Mouse (Mus musculus) megakaryocyte progenitor cell, adult 5-6 weeks (primary cell): ENCODE data around the gene Polr2c. TPM values are rescaled to one million over a fixed set of nuclear protein-coding genes. Genes with fewer than 3 reads are reported as not detected.
A peak's percentile ranks its signal among the peaks of the same experiment; 100 is the strongest.
"Not testable (repeated sequence)": the region's sequence is repeated elsewhere in the genome, so short reads cannot be mapped to it uniquely, and the experiment has no call there.

Experiments used
- ATAC-seq: replicated peaks from 2 replicates; pipeline ENCODE4 v1.8.0; 2016; ENCODE audit warnings: mild to moderate bottlenecking, moderate TSS enrichment, inconsistent platforms; ENCODE audit not compliant: poor library complexity
- total RNA-seq, 2 experiments: library from RNA; stranded (forward) in 1 of 2; stranded (reverse) in 1 of 2; fragments of 157-497, 149-512 nt in 1 of 2; fragments of 200-1000 nt in 1 of 2; gene quantifications; 2 replicates each; pipeline versions ENCODE4 v1.2.3 to v1.2.4; 2015 to 2017

Gene Polr2c
- total RNA-seq (2015) (64.3 and 66.4 TPM in 2 replicates), total RNA-seq (2017) (55.2 and 65.0 TPM in 2 replicates)

GRCm38 (mm10) chr8:94857346-94858173 lies at the start of gene Polr2c:
Polr2c (plus strand) TSS chr8:94857450.
- peak; percentile 91 for ATAC-seq

- no peak for ATAC-seq
Observed at GRCm38 (mm10) chr8:94807506-94807905, 49.7 kb upstream of the Polr2c start.

- ATAC-seq, result no peak
Observed at GRCm38 (mm10) chr8:94808372-94808771, 48.9 kb upstream of the Polr2c start.

GRCm38 (mm10) chr8:94810153-94810552 lies 47.1 kb upstream of the Polr2c start, which contains the start of gene Ccl17:
Ccl17 (plus strand) TSS chr8:94810453.
- no peak for ATAC-seq

GRCm38 (mm10) chr8:94810855-94811254 lies 46.4 kb upstream of the Polr2c start:
- ATAC-seq, result no peak

GRCm38 (mm10) chr8:94811654-94812053 lies 45.6 kb upstream of the Polr2c start:
- ATAC-seq, result peak; percentile 68

GRCm38 (mm10) chr8:94812645-94813098 lies 44.6 kb upstream of the Polr2c start:
- peak; percentile 74 for ATAC-seq

- ATAC-seq, result peak; percentile 43
Observed at GRCm38 (mm10) chr8:94814556-94814955, 42.7 kb upstream of the Polr2c start.

GRCm38 (mm10) chr8:94817933-94818332 lies 39.3 kb upstream of the Polr2c start:
- ATAC-seq, result no peak

GRCm38 (mm10) chr8:94819671-94820179 lies 37.5 kb upstream of the Polr2c start:
- ATAC-seq, result no peak

- no peak for ATAC-seq
Observed at GRCm38 (mm10) chr8:94820553-94820952, 36.7 kb upstream of the Polr2c start.

- ATAC-seq, result no peak
Observed at GRCm38 (mm10) chr8:94821381-94821780, 35.9 kb upstream of the Polr2c start.

GRCm38 (mm10) chr8:94822637-94823560 lies 34.4 kb upstream of the Polr2c start:
- peak; percentile 97 for ATAC-seq

GRCm38 (mm10) chr8:94825170-94825569 lies 32.1 kb upstream of the Polr2c start:
- ATAC-seq, result no peak

- ATAC-seq, result no peak
Observed at GRCm38 (mm10) chr8:94826210-94826609, 31.0 kb upstream of the Polr2c start.

GRCm38 (mm10) chr8:94828284-94828683 lies 29.0 kb upstream of the Polr2c start:
- no peak for ATAC-seq

- ATAC-seq, result not testable (repeated sequence)
Observed at GRCm38 (mm10) chr8:94833901-94834405, 23.3 kb upstream of the Polr2c start.

GRCm38 (mm10) chr8:94835751-94836150 lies 21.5 kb upstream of the Polr2c start:
- not testable (repeated sequence) for ATAC-seq

- no peak for ATAC-seq
Observed at GRCm38 (mm10) chr8:94836456-94837240, 20.6 kb upstream of the Polr2c start.
